Mouse (Mus musculus) lung, postnatal 0 days (tissue): Measurements from ENCODE around the gene Notch4.

ENCODE experiments used
- CTCF ChIP-seq: IDR thresholded peaks from 2 replicates; pipeline ENCODE4 v1.5.1; 2016; ENCODE audit warnings: antibody characterized with exemption, mild to moderate bottlenecking
- EP300 ChIP-seq: IDR thresholded peaks from 2 replicates; pipeline ENCODE4 v1.6.1; 2016; ENCODE audit warnings: antibody characterized with exemption, mild to moderate bottlenecking, control low read depth

- no peak for TF ChIP-seq CTCF
- TF ChIP-seq EP300, result no peak
Measured at GRCm38 (mm10) chr17:34583397-34583796, 19.3 kb downstream of the Notch4 start.
